In genomic region chr2:118549507-118550473, GRCm38 (mm10) we compare ENCODE assay signal across 8 mouse cellular contexts. TPM values are rescaled to one million over a fixed set of nuclear protein-coding genes. Genes with fewer than 3 reads are reported as not detected.
DNase-seq lines count a peak whose midpoint lies in the region; ATAC-seq lines count a peak whose summit lies in the region.

Gene Bmf (minus strand): TSS chr2:118549687.

- intact Hi-C loops in left cerebral cortex, postnatal 10 days (cut with DNase I) = loop anchor here (5.0 kb wide), 1 partner anchor 57 kb away; no protein-coding TSS in a partner anchor

- ATAC-seq in inflammation-experienced regulatory T-cells, adult 6 months = peak; percentile 15
- ATAC-seq in megakaryocyte progenitor cell, adult 5-6 weeks (replicated peaks; ENCODE audit: poor library complexity) = peak; percentile 62

- peak; percentile 99 for DNase-seq in adrenal gland, adult 2 months
- DNase-seq in embryo, embryonic 11.5 days (ENCODE audit: low read depth, low spot score) = peak; percentile 97
- DNase-seq in gastrocnemius, postnatal 25 days = peak; percentile 97
- DNase-seq in left cerebral cortex, postnatal 10 days (ENCODE audit: extremely low spot score in 1 of 2, low spot score in 2 of 2) = peak; percentile 95 to 99
- peak; percentile 97 to 98 for DNase-seq in right cerebral cortex, postnatal 10 days (ENCODE audit: low spot score in 2 of 2)
- peak; percentile 100 for DNase-seq in urinary bladder, postnatal 14 days (ENCODE audit: low spot score)

RNA-seq across cellular contexts. Expression of gene Bmf, which starts in this region (rescaled TPM):
- 10 to 100 TPM in 1 of 2 experiments, 1 to 10 TPM in 1; 8.9 to 15.9 TPM for total RNA-seq in adrenal gland, adult 2 months (2021)
- polyA plus RNA-seq in adrenal gland, adult 2 months (2012; rRNA removed) = 29.6 and 31.1 TPM in 2 replicates
- 1 to 10 TPM; 3.4 to 4.7 TPM for total RNA-seq in gastrocnemius, postnatal 25 days (2021)
- polyA plus RNA-seq in inflammation-experienced regulatory T-cells, adult 6 months (2017; shearing (Covaris generic)) = 1 to 10 TPM in 2 of 3 experiments, under 1 TPM in 1; 0.81 to 2.8 (median 1.7) TPM
- total RNA-seq in left cerebral cortex, postnatal 10 days (2021) = 1 to 10 TPM; 4.0 to 5.2 TPM
- 0.20 and 0.56 TPM in 2 replicates for total RNA-seq in megakaryocyte progenitor cell, adult 5-6 weeks (2015)
- total RNA-seq in megakaryocyte progenitor cell, adult 5-6 weeks (2017) = 0.51 and 0.71 TPM in 2 replicates

Comparison
In these comparisons a context has a peak if more than half of its experiments do, and no peak if none do; other contexts are left out.
1. Peak in every context shown above with its lines: DNase-seq and ATAC-seq.
2. Peak in ATAC-seq in megakaryocyte progenitor cell, adult 5-6 weeks; RNA of the gene not detected or under 1 TPM.